Mouse (Mus musculus): ENCODE data around the gene Myoc. TPM values are rescaled to one million over a fixed set of nuclear protein-coding genes. Genes with fewer than 3 reads are reported as not detected.

Myoc gene
- 0.09 TPM in 1 of 2 replicates, not detected in the other for polyA plus RNA-seq (2015; fragmentation: Nextera tagmentation; extraction: Ambion mirVana)

DNA sequence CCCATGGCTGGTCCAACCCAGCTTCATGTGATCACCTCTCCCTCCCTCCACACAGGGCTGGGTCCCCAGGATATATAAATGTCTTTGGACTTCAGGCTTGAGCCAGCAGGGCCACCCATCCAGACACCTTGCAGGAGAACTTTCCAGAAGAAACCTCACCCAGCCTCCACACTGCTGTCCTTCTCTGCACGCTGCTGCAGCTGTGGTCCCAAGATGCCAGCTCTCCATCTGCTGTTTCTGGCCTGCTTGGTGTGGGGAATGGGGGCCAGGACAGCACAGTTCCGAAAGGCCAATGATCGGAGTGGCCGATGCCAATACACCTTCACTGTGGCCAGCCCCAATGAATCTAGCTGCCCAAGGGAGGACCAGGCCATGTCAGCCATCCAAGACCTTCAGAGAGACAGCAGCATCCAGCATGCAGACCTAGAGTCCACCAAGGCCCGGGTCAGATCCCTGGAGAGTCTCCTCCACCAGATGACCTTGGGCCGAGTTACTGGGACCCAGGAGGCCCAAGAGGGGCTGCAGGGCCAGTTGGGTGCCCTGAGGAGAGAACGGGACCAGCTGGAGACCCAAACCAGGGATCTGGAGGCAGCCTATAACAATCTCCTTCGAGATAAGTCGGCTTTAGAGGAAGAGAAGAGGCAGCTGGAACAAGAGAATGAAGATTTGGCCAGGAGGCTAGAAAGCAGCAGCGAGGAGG is at the start of gene Myoc:
Myoc (plus strand) TSS at position 105 of the 700 bp plus-strand sequence.
- H3K27ac ChIP-seq (replicated peaks) = no peak within 1 kb of the TSS
- no peak within 1 kb of the TSS for H3K9ac ChIP-seq
- 88% methylated on average over 10 of the region's 10 CpGs for WGBS
- H3K27me3 ChIP-seq = no peaks in the 10 kb centered on the region
- H3K9me3 ChIP-seq = no peaks in the 10 kb centered on the region
- H3K4me1 ChIP-seq (replicated peaks) = no peaks in the 10 kb centered on the region
- H3K4me3 ChIP-seq = no peak within 1 kb of the TSS
- ATAC-seq (ENCODE audit: low FRiP score, low read depth) = no peak
- H3K36me3 ChIP-seq = no peaks in the 10 kb centered on the region
- H3K4me2 ChIP-seq = no peak within 1 kb of the TSS

DNA sequence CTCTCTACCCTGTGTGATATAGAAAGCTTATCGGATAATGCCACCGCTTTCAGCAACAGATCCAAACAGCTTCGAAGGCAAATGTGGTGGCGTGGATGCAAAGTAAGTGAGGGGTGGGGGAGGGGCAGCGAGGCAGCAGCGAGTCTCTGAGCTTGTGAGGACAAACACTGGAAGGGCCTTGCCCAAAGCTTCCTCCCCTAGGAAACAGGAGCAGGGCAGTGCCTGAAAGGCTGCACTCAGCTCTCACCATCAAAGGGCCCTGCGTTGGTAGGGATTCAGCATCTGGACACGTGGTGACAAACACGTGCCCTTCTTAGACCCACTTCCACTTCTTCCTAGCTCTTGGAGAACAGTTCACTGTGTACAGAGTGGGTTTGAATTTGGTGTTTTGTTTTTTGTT is 49.5 kb upstream of the Myoc start:
- H3K4me2 ChIP-seq = 0 out of 2 replicates have a peak overlapping the region, but pooled peaks have one; percentile 13
- no peaks in the 10 kb centered on the region for H3K27me3 ChIP-seq
- peaks cover 18% of the 10 kb centered on the region for H3K36me3 ChIP-seq
- no peaks in the 10 kb centered on the region for H3K9me3 ChIP-seq
- 4% methylated on average over 9 of the region's 9 CpGs for WGBS
- peaks cover 3% of the 10 kb centered on the region; the same call in 1 of the 2 replicates for H3K4me1 ChIP-seq (replicated peaks)
- H3K4me3 ChIP-seq = no peak overlapping the region
- ATAC-seq (ENCODE audit: low FRiP score, low read depth) = peak; percentile 65; the same call in 1 of the 2 replicates
- no peak overlapping the region for H3K9ac ChIP-seq
- no peak overlapping the region for H3K27ac ChIP-seq (replicated peaks)

DNA sequence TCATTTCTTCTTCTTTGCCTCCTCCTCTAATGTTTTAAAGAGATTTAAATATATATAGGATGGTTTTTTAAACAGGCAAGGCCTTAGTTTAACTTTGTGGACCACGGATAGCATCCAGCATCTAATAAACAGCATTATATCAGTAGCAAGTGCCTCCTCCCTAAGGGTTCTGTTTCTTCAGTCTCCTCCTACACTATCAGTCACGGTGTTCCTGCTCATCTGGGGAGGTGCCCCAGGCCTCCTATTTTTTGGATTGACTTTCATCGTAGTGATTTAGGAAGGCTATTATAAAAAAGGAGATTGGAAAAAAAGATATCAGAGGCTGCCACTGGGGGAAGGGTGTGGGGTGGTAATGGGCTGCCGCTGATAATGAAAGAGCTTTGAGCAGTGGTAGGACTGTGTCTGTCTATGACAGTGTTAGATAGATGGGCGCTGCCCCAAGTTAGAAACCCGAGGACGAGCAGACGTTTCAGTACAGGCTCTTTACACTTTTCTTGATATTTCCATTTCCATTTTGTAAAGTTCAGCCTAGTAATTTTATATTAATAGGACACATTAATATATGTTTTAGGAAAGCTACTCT is 48.4 kb upstream of the Myoc start:
- no peak overlapping the region for H3K4me3 ChIP-seq
- H3K4me2 ChIP-seq = no peak overlapping the region
- ATAC-seq (ENCODE audit: low FRiP score, low read depth) = no peak
- no peaks in the 10 kb centered on the region for H3K9me3 ChIP-seq
- 52% methylated on average over 8 of the region's 8 CpGs for WGBS
- H3K27ac ChIP-seq (replicated peaks) = no peak overlapping the region
- peaks cover 18% of the 10 kb centered on the region for H3K36me3 ChIP-seq
- H3K9ac ChIP-seq = no peak overlapping the region
- no peaks in the 10 kb centered on the region for H3K27me3 ChIP-seq
- peaks cover 3% of the 10 kb centered on the region; the same call in 1 of the 2 replicates for H3K4me1 ChIP-seq (replicated peaks)

DNA sequence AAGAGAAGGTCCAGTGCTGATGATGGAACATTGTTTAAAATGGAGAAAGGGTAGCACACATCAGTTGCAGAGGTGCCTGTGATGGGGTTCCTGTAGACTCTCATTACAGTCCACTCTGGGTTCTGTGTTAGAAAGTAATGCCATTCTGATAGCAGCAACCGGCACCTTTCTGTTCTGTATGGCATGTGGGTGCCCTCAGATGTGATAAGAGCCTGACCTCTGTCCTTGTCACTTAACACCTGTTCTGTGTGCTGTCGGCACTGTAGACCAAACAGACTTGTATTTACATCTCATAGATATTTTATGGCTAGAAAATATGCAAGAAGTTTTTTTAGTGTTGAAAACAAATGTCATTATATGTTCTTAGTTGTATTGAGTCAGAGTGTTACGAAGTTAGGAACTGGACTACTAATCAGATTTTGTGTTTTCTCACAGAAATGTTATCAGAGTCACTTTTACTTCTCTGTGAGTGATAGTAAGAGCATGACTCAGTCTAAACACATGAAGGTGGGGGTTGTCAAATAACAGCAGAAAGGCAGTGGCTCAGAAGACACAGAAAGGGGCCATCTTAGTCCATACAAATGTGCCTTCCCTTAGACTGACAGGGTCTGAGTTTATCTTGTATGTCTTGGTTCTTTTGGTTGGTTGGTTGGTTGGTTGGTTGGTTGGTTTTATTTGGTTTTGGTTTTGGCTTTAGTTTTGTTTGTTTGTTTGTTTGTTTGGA is 41.4 kb upstream of the Myoc start:
- no peaks in the 10 kb centered on the region for H3K27me3 ChIP-seq

DNA sequence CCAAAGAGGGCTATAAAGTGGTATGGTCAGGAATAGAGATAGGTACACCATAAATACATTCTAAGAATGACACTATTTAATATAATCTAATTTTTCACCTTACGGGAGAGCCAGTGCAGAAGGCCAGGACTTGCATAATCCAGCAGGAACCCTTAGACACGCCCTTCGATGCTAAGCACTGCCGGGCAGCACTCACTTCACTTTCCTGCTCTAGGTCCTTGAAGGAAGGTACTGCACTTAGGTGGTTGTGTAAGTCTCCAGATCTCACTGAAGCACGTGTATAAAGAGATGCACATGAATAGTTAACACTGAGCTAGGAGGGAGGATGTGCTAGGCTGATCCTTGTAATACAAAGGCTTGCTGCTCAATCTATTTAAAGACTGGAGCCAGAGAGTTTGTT is 39.3 kb upstream of the Myoc start:
- no peaks in the 10 kb centered on the region for H3K27me3 ChIP-seq
- H3K4me3 ChIP-seq = no peak overlapping the region
- no peak overlapping the region for H3K4me2 ChIP-seq
- H3K36me3 ChIP-seq = peaks cover 28% of the 10 kb centered on the region; the same call in 1 of the 2 replicates
- 92% methylated on average over 5 of the region's 5 CpGs for whole genome bisulfite sequencing
- no peak overlapping the region for H3K27ac ChIP-seq (replicated peaks)
- no peaks in the 10 kb centered on the region for H3K4me1 ChIP-seq (replicated peaks)
- H3K9ac ChIP-seq = no peak overlapping the region
- no peak for ATAC-seq (ENCODE audit: low FRiP score, low read depth)
- H3K9me3 ChIP-seq = no peaks in the 10 kb centered on the region

More for the DNA sequence above, 41.4 kb upstream of the Myoc start:
- no peak overlapping the region for H3K4me2 ChIP-seq
- no peak for ATAC-seq (ENCODE audit: low FRiP score, low read depth)
- no peak overlapping the region for H3K27ac ChIP-seq (replicated peaks)
- WGBS = 93% methylated on average over 3 of the region's 3 CpGs
- peaks cover 28% of the 10 kb centered on the region for H3K36me3 ChIP-seq
- H3K4me3 ChIP-seq = no peak overlapping the region
- H3K9me3 ChIP-seq = no peaks in the 10 kb centered on the region
- no peaks in the 10 kb centered on the region for H3K4me1 ChIP-seq (replicated peaks)
- no peak overlapping the region for H3K9ac ChIP-seq

DNA sequence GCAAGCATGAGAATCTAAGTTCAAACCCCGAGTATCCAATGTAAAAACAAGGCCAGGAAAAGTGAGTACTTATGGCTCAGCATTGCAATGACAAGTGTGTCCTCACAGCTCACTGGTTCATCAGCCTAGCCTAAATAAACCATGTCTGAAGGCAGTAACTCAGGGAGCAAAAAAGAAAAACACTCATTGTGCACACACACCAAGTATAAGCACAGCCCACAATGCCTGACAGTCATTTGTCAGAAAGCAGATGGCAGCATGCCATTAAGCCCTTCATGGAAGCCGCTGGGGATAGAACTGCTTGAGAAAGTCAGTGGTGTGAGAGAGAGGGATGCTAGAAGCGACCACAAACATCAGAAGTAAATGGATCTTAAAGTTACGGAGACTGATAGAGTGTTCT is 37.7 kb upstream of the Myoc start:
- Histone ChIP-seq H3K36me3 (peaks cover 24% of the 10 kb centered on the region; the same call in 1 of the 2 replicates), H3K27me3 (no peaks in the 10 kb centered on the region), H3K27ac (replicated peaks) (no peak overlapping the region), H3K4me2 (no peak overlapping the region), H3K4me1 (replicated peaks) (no peaks in the 10 kb centered on the region), H3K9ac (no peak overlapping the region), H3K9me3 (no peaks in the 10 kb centered on the region), H3K4me3 (no peak overlapping the region)
- WGBS = 36% methylated on average over 4 of the region's 4 CpGs
- ATAC-seq (ENCODE audit: low FRiP score, low read depth) = peak; percentile 65; the same call in 1 of the 2 replicates

DNA sequence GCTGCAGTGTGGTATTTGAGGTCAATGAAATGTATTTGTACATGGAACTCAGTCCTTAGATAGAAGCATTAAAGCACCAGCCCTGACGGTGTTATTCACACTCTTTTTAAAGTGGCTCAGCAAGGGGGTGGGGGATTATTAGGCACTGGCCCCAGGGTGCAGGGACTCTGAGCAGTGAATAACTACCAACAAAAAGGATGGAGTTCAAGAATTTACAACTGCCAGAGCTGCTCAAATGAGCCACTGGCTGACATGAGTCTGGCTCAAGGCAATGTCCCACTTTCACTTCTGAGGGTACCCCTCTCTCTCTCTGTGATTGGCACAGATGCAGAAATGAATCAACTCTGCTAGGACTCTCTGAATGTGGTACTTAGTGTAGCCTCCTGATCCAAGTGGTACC is 30.8 kb upstream of the Myoc start:
- no peak for ATAC-seq (ENCODE audit: low FRiP score, low read depth)
- Histone ChIP-seq H3K27me3 (no peaks in the 10 kb centered on the region), H3K36me3 (no peaks in the 10 kb centered on the region), H3K4me3 (no peak overlapping the region), H3K9ac (no peak overlapping the region), H3K27ac (replicated peaks) (no peak overlapping the region), H3K9me3 (no peaks in the 10 kb centered on the region), H3K4me2 (no peak overlapping the region), H3K4me1 (replicated peaks) (no peaks in the 10 kb centered on the region)
- 16% methylated on average over 1 of the region's 1 CpGs for WGBS

DNA sequence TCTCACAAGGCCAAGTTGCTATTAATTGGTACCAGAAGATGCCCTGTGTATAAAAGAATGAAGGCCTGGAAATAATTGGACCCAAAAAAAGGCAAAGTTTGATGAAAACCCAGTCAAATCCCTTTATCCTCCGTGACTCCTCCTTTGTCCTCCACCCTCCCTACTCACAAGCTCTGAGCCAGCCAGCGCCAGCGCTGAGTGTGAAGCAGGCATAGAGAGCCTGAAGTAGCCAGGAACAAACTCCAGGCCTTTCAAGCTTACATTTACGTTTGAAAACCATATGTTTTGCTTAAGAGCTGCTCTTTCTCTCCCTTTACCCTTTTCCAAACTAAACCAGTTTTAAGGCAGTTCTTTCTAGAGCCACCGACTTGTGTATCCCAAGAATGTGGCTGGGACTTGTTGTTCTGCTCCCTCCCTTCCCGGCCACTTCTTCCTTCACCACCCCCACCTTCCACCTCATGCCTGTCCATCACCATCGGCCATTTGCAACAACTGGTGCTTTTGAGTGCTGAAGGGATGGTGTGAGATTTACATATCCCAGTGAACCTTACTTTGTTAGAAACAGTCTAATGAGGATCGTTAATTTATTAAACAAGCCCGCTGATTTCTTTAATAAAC is 29.2 kb upstream of the Myoc start:
- Histone ChIP-seq H3K4me3 (no peak overlapping the region), H3K4me2 (no peak overlapping the region), H3K9me3 (no peaks in the 10 kb centered on the region), H3K9ac (no peak overlapping the region), H3K4me1 (replicated peaks) (no peaks in the 10 kb centered on the region), H3K27me3 (no peaks in the 10 kb centered on the region), H3K27ac (replicated peaks) (no peak overlapping the region), H3K36me3 (no peaks in the 10 kb centered on the region)
- no peak for ATAC-seq (ENCODE audit: low FRiP score, low read depth)
- 43% methylated on average over 9 of the region's 9 CpGs for WGBS

DNA sequence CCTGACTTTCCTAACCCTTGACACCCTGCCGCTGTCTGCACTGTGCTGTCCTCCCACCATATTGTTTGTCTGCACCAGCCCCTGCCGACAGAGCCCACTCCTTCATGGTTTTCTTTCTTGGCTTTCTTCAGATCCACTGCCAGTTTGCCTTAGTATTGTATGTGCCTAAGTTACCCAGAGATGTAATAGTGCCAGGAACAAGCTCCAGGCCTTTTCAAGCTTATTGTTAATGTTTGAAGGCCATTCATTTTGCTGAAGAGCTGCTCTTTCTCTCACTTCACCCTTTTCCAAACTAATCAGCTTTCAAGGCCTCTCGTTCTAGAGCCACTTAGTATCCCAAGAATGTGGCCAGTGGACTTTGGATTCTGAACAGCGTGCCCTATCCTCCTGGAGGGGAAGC is 27.8 kb upstream of the Myoc start:
- Histone ChIP-seq H3K36me3 (no peaks in the 10 kb centered on the region), H3K4me2 (no peak overlapping the region), H3K4me3 (no peak overlapping the region), H3K9me3 (no peaks in the 10 kb centered on the region), H3K27ac (replicated peaks) (no peak overlapping the region), H3K4me1 (replicated peaks) (no peaks in the 10 kb centered on the region), H3K9ac (no peak overlapping the region), H3K27me3 (no peaks in the 10 kb centered on the region)
- WGBS = 37% methylated on average over 4 of the region's 4 CpGs
- no peak for ATAC-seq (ENCODE audit: low FRiP score, low read depth)

DNA sequence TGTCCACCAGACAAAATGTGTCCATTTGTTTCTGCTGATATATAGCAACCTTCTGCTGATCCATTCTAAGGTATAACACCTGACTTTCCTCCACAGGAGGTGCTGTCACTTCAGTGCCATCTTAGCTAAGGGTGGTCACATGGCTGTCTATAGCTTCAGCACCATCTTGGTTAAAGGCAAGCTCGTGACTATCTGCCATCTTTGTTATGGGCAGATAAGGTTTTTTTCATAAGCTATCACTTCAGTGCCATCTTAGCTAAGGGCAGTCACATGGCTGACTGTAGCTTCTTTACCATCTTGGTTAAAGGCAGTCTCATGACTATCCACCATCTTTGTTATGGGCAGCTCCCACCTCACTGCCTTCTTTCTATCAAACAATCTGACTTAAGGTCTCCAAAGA is 23.4 kb upstream of the Myoc start:
- Histone ChIP-seq H3K9ac (no peak overlapping the region), H3K4me2 (no peak overlapping the region), H3K27me3 (no peaks in the 10 kb centered on the region), H3K9me3 (no peaks in the 10 kb centered on the region), H3K27ac (replicated peaks) (no peak overlapping the region), H3K36me3 (no peaks in the 10 kb centered on the region), H3K4me3 (no peak overlapping the region), H3K4me1 (replicated peaks) (no peaks in the 10 kb centered on the region)
- 76% methylated on average over 1 of the region's 1 CpGs for WGBS
- peak; percentile 96 for ATAC-seq (ENCODE audit: low FRiP score, low read depth)

DNA sequence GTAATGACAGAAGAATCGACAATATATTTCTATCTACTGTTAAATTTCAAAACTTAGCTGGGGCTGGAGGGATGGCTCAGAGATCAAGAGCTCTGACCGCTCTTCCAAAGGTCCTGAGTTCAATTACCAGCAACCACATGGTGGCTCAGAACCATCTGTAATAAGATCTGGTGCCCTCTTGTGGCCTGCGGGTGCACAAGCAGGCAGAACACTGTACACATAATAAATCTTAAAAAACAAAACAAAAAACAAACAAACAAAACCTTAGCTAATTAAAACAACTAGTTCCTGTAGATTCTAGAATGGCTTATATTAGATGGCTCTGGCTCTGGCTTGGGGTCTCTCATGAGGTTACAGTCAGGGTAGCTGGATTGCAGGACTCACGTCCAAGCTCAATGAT is 18.5 kb upstream of the Myoc start:
- Histone ChIP-seq H3K4me2 (no peak overlapping the region), H3K9me3 (no peaks in the 10 kb centered on the region), H3K27ac (replicated peaks) (no peak overlapping the region), H3K36me3 (no peaks in the 10 kb centered on the region), H3K4me3 (no peak overlapping the region), H3K4me1 (replicated peaks) (peaks cover 6% of the 10 kb centered on the region; the same call in 1 of the 2 replicates), H3K9ac (no peak overlapping the region), H3K27me3 (no peaks in the 10 kb centered on the region)
- 69% methylated on average over 4 of the region's 4 CpGs for WGBS
- no peak for ATAC-seq (ENCODE audit: low FRiP score, low read depth)

DNA sequence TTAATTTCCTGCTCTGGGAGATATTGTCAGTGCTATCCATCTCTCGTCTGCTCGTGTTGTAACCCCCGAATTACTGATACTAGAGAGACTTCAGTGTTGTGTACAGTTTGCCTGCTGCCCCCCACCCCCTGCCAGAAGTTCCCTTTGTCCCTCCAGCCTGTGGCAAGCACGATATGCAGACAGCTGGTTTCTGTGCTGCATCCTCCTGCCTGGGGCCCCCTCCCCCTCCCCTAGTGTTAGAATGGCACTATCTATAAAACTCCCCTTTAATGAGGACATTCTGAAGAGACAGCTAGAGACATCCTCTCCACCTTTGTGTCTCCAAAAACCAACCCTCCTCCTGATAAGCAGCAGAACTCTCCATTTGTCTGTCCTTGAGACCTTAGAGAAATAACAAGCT is 15.1 kb upstream of the Myoc start:
- Histone ChIP-seq H3K4me2 (no peak overlapping the region), H3K36me3 (no peaks in the 10 kb centered on the region), H3K27ac (replicated peaks) (no peak overlapping the region), H3K9ac (no peak overlapping the region), H3K4me1 (replicated peaks) (peaks cover 6% of the 10 kb centered on the region; the same call in 1 of the 2 replicates), H3K9me3 (no peaks in the 10 kb centered on the region), H3K4me3 (no peak overlapping the region), H3K27me3 (no peaks in the 10 kb centered on the region)
- ATAC-seq (ENCODE audit: low FRiP score, low read depth) = no peak
- WGBS = 19% methylated on average over 4 of the region's 4 CpGs

All from hindbrain, embryonic 15.5 days (tissue).